Mouse (Mus musculus): ENCODE measurements around the gene Il13.

GRCm38 (mm10) chr11:53583151-53583550 lies 51.4 kb downstream of the Il13 start:
- peak; percentile 36; the same call in 1 of the 2 replicates for TF ChIP-seq CTCF (IDR thresholded peaks at IDR 0.05; ENCODE audit: borderline replicate concordance, extremely low read depth, insufficient read depth, insufficient read length)
- TF ChIP-seq POLR2A (IDR thresholded peaks at IDR 0.05; ENCODE audit: borderline replicate concordance, extremely low read depth, insufficient read depth, insufficient read length, poor library complexity, severe bottlenecking): no peak
